Mouse (Mus musculus) heart, postnatal 14 days (tissue): ENCODE measurements around the gene M6pr. TPM values are rescaled to one million over a fixed set of nuclear protein-coding genes. Genes with fewer than 3 reads are reported as not detected.
A peak's percentile ranks its signal among the peaks of the same experiment; 100 is the strongest.

Experiments used
- DNase-seq, 2 experiments: peaks; one replicate each; pipeline ENCODE4 v3.0.0; 2021 to 2022
- intact Hi-C: fragments of 180-260 bp; cut with DNase I; formaldehyde crosslinking; loops from one replicate; pipeline ENCODE4 v1.15.1; 2025
- long read RNA-seq, 2 experiments: library from polyadenylated mRNA; stranded (forward); transcript quantifications; one replicate each; pipeline ENCODE4 v2.0.0; 2021
- total RNA-seq, 2 experiments: library from RNA; stranded (reverse); gene quantifications; 2 replicates each; pipeline ENCODE4 v1.2.3; 2021

M6pr gene
- 10 to 100 TPM; 38.0 to 40.1 TPM for total RNA-seq
- long read RNA-seq, experiment 1, transcript M6pr-201 (7 exons, 2,515 nt), result major isoform, 83 of 88 reads
- long read RNA-seq, experiment 1, partial matches to known transcripts, result 4 of 88 reads
- long read RNA-seq, experiment 1, other reads (novel, unspliced or antisense), result 0 of 88 reads
- long read RNA-seq, experiment 2, transcript M6pr-201 (7 exons, 2,515 nt), result major isoform, 88 of 90 reads
- long read RNA-seq, experiment 2, partial matches to known transcripts, result 1 of 90 reads
- long read RNA-seq, experiment 2, other reads (novel, unspliced or antisense), result 1 of 90 reads

DNA sequence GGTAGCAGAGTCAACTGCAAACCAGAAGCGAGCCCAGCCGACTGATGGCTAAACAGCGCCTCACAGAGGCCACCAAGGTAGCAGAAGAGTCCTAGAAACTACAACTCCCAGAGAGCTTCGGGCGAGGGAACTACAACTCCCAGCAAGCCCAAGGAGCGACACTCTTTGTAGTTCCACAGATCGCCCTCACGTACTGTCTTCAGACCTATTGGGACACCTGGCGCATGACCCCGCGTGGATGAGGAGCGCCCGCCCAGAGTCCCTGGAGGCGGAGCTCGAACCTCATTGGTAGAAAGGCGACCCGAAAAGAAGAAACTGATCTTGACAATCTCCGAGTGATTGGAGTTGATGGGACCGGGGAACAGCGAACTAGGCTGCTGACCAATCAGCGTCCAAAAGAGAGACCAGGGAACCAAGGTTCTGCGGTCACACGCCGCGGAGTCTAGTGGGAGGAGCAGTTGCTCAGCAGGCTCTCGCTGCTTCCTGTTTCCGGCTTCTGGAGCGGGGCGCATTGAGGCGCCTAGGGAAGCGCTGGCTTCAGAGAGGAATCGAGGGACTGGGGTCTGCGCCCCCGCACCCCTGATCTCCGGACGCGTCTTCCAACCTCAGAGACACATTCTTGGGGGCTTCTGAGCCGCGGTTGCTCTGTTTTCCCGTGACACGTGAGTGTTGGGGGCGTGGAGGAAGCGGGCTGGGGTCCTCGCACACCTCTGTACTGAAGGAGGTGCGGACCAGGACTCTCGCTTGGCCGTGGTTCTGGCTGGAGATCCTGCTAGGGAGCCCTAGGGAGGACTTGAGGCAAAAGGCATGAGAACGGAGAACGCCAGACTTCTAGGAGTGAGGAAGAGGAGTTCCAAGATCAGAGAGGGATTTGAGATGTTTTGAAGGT is at the start of gene M6pr:
TSS of gene M6pr (plus strand) at position 216 of the 889 bp plus-strand sequence.
- intact Hi-C loops, result loop anchor here (5.0 kb wide), 1 partner anchor 1036 kb away; no protein-coding TSS in a partner anchor
- DNase-seq, result peak; percentile 89 to 90

DNA sequence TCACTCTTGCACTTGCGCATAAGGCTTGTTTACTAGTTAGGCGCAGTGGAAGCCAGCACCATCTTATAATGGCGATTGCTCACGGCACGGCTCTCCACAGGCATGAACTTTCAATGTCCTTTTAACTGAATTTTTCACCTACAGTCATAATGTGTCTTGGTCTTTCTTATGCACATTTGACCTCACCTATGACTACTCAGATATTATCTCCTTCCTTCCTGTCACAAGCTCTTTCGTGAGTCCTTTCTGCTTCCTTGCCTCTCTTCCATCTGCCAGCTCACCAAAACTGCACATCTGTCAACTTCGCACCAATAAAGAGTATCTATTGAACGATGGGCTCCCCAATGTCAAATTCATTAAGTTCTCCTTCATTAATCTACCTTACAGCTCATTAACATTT is 46.0 kb upstream of the M6pr start:
- intact Hi-C loops, result no loop called here

DNA sequence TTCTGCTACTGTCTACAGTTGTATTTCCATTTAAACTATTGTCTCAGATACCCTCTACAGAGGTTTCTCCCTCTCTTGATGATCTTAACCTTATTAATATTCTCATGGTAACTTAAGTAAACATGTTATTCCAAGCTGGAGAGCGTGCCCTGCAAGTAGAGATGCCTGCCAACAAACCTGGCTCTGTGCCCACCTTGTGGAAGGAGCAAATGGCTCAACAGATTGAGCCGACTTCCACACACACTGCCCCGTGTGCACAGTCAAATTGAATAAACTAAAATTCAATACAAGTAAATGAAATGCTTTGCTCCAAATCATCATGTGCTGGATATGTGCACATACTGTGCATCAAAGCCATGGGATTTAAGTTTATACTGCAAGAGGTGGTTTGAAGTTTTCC is 40.0 kb upstream of the M6pr start:
- DNase-seq, result peak; percentile 62 to 74
- intact Hi-C loops, result no loop called here

More for the DNA sequence above, 46.0 kb upstream of the M6pr start:
- DNase-seq, result no peak

DNA sequence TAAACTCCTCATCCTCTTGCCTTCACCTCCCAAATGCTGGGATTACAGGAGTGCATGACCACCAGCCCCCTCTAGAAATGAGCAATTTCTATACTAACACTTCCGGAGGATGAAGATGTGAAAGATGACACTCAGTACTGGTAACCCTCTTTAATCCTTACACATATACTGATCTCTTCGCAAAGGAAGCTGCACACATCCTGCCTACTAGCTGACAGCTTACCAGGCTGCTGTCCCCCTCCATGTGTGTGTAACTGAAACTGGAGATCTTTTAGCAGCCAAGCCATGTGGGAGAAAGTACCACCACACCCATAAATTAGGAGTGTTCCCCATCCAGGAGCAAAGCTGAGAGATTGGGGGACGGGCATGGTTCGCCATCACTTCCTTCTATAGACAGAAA is 39.4 kb upstream of the M6pr start:
- intact Hi-C loops, result no loop called here

DNA sequence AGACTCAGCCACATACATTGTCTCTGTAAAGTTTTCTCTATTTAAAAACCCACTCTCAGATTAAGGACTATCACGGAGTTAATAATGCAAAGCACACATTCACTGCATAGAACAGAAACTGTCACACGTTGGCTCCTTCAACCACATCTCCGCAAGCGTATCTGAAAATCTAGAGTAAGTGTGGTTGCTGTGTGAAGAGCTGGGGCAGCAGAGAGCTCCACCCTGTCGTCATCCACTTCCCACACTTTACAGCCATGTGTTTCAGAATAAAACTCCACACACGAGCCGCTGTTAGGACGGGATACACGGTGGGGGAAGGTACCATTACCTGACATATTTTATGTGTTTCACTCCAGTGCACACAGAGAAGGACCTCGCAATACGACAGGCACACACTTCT is 38.4 kb upstream of the M6pr start:
- intact Hi-C loops, result no loop called here
- no peak for DNase-seq

More for the DNA sequence above, 39.4 kb upstream of the M6pr start:
- DNase-seq, result no peak

DNA sequence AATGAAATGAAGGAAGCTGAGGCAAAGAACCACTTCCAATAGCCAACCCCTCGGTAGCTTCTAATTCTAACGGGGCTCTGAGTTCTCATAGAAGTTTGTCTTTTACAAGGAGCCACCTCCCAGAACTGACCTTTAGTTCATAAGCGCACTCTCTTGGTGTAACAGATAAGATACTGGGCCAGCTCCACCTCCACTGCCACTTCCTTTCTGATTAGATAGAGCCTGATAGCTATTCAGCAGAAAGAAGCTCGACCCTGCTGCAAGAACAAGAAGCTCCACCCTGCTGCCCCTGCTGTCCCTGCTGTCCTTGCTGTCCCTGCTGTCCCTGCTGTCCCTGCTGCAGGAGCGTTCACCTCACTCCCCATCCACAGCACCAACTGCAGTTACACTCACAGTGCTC is 34.0 kb upstream of the M6pr start:
- intact Hi-C loops, result no loop called here
- DNase-seq, result no peak

DNA sequence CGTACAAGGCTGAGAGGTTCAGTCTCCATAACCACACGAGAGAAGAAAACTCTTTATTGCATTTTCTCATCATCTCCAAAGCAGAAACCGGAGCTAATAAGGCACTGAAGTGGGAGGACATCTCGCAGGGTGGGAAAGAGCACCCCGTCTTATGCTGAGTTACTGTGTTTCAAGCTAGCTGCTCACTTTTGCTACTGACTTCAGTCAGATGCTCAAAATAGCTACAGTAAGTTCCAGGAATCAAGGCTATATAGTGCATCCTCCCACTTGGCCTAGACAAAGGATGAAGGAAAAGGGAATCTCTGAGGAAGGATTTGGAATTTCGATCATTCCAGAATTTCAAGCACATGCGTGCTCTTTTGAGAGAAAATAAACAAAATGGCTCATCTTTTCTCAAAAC is 32.0 kb upstream of the M6pr start:
- intact Hi-C loops, result no loop called here
- no peak for DNase-seq

DNA sequence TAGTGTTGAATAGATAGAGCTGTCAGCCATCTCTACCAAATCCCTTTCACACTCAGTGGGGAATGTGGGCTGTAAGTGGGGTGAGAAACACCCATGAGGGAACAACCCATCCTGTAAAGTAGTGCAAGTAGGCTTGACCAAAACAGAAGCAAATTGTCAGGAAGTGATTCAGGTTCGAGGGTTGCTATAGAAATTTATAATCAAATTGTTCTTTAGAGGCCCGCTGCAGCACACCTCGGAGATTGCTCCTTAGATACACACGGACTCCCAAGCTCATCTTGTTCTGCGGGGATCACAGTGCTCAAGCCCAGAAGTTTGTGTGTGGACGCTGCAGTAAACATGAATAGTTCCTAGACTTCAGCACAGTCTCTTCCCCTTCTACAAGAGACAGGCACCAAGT is 25.7 kb upstream of the M6pr start, which contains the start of gene Klrg1:
TSS of gene Klrg1 (minus strand) at position 101 of the 400 bp plus-strand sequence.
- intact Hi-C loops, result no loop called here
- DNase-seq, result no peak

DNA sequence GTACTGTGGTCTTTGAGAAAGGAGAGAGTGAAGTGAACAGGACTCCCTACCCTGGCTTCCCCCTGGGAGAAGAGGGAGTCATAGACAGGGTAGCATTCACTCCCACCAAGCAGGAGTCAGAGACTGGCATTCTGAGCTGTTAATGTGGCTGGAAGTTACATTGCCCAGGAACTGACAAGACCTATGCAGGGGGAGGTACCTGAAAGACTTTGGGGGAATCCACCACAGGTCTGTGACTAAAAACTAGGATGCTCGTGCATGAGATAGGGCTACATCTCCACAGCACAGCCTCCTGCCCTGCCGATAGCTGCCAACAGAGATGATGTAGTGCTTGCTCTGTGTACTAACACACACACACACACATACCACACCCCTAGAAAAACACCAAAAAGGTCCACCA is 25.1 kb upstream of the M6pr start:
- no peak for DNase-seq
- intact Hi-C loops, result no loop called here

DNA sequence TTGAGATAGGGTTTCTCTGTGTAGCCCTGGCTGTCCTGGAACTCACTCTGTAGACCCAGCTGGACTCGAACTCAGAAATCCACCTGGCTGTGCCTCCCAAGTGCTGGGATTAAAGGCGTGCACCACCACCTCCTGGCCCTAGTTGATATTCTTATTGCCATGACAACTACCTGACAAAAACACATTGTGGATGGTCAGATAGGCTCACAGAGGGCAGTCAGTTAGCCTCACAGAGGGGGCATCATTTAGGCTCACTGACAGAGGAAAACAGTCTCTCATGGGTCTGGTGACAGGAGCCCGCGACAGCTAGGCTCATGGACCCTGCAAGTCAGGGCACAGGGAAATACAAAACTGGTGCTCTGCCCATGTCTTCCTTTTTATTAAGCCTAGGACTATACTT is 24.2 kb upstream of the M6pr start:
- intact Hi-C loops, result no loop called here
- no peak for DNase-seq

DNA sequence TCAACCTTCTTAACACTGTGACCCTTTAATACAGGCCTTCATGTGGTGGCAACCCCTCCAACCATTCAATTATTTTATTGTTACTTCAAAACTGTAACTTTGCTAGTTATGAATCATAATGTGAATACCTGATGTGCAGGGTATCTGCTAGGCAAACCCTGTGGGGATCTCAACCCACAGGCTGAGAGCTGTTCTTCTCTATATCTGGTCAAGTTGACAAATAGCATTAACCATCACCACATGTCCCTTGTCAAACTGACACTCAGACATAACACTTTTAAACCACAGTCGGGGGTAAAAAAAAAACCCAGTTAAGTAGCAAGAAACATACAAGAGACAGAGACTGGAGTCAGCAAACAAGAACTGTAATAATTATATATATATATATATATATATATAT is 23.7 kb upstream of the M6pr start:
- DNase-seq, result no peak
- intact Hi-C loops, result no loop called here

DNA sequence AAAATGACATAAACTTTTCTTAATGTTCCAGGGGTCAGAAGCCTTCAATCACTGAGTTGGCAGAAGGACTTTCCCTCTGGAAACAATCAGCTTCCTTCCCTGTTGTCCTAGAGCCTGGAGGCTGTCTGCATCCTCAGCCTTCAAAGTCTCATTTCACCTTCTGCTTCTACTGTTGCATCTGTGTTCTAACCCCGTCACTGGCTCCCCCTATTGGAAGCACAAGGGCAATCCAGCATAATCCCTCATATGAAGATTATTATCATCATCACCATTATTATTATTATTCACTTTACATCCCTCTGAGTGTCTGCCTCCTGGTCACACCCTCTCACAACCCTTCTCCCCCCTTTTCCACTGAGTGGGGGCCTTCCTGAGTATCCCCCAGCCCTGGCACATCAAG is 20.3 kb upstream of the M6pr start:
- intact Hi-C loops, result no loop called here

DNA sequence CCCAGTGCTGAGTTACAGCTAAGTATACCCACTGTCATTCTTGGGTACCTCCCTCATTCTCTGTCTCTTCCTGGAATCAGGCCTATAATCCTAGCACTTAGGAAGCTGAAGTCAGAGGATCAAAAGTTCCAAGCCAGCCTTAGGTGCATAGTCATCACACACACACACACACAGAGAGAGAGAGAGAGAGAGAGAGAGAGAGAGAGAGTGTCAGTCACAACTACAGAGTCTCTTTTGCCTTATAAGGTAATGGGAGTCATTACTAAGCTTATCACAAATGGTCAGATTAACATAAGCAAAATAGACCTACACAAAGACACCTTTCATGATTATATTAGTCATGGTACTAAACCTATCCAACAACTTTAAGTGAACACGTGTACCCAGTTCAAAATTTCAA is 19.2 kb upstream of the M6pr start:
- intact Hi-C loops, result no loop called here
- no peak for DNase-seq

More for the DNA sequence above, 20.3 kb upstream of the M6pr start:
- no peak for DNase-seq

DNA sequence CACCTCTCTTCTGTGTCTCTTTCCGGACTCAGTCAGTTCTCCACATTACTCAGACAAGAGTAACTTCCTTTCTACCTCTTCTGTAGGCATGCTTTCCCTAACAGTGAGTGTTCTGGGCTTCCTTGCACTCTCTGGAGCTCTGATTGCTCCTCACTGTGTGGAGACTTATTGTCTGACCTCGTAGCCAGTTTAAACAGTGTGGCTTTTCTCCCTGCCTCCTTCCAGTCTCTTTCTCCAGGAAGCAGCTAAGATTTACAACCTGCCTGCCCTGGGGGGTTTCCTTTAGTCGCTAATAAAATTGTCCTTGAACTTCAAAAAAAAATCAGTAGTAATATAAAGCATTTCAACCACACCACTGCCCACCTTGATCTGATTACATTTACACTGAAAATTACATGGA is 18.3 kb upstream of the M6pr start:
- DNase-seq, result no peak

DNA sequence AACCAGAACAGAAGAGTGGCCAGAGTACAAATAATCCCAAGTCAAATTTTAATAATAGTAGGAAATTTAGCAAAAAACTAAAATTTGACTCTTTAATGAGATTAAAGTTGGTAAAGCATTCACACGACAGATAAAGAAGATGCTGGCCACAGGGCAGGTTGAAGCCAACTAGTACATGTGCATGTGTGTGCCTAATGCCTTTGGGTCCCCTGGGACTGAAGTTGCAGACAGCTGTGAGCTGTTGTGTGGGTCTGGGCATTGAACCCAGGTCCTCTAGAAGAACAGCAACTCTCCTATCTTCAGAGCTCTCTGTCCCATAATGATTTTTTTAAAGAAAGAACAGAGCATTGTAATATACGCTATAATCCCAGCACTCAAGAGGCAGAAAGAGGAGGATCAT is 17.3 kb upstream of the M6pr start:
- intact Hi-C loops, result no loop called here
- DNase-seq, result no peak

More for the DNA sequence above, 18.3 kb upstream of the M6pr start:
- intact Hi-C loops, result no loop called here

DNA sequence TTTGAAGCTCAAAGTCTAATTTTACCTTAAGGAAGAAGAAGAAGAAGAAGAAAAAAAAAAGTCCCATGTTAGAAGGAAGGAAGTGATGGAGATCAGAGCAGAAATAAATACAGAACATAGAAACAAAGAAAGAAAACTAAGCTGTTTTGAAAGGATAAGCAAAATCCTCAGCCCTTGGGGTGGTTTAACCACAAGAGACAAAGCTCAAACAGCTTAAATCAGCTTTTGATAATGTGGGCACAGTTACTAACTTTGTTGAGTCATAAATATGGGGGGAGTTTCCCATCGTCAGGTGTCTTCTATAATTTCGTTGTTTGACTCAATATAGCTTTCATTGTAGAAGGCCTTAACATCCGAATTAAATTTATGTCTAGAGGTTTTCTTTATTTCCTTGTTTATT is 16.8 kb upstream of the M6pr start:
- intact Hi-C loops, result no loop called here
- DNase-seq, result no peak

DNA sequence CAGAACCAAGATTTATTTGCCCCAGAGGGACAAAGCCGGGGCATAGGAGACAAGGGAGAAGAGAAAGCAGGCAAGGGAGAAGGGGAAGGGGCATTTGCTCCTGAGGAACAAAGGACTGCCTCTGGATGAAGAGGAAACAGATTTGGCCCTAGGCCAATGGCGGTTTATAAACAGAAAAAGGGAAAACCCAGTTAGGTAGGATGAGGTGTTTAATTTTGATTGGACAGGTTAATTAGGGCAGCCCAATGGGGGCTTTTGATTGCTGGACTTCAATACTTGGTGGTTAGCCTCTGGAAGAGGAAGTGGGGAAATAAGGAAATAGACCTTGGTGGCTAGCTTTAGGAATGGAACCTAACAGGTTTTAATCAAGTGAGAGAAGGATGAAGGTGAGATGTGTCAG is 16.3 kb upstream of the M6pr start:
- intact Hi-C loops, result no loop called here
- no peak for DNase-seq

DNA sequence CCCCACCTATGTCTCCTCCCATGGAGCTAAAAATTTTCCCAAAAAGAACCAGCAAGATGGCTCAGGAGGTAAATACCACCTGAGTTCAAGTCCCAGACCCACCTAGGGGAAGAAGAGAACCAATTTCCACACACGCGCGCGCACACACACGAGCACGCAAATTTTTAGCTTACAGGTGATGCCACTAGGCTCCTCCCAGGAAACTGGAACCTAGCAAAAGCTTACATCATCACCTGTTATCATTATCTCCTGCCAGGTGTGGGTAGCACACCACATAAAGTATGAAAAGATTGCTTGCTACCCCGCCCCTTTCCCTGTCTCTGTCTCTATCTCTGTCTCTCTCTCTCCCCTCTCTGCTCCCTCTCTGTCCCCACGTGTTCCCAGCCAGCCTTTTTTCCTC is 15.4 kb upstream of the M6pr start:
- intact Hi-C loops, result no loop called here
- no peak for DNase-seq

DNA sequence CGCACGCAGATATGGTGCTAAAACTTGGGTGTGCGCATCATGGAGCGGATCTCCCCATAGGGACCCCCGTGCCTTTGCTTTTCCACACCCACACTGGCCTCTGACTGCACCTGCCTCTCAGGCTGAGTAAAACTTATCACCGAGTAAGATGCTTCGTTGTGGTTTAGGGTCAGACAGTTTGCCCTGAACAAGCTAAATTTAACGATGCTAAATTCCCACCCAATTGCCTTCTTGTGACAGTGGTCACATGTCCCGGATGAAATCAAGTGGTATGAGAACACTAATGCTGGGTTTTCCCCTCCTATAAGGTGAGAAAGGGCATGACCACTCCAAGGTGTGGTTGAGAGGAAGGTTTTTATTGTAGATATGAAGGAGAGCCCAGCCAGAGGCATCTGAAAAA is 14.7 kb upstream of the M6pr start:
- no peak for DNase-seq
- intact Hi-C loops, result no loop called here

DNA sequence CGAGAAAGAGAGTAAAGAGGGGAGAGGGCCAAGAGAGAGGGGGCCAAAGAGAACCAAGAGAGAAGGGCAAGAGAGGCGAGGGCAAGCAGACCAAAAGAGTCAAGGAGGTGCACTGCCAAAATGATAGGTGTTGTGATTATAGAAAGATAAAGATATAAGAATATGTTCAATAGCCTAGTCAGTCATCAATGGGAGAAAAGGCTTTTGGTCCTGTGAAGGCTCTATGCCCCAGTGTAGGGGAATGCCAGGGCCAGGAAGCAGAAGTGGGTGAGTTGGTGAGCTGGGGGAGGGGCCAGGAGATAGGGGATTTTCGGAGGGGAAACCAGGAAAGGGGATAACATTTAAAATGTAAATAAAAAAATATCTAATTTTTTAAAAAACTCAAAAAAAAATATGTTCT is 14.2 kb upstream of the M6pr start:
- no peak for DNase-seq

DNA sequence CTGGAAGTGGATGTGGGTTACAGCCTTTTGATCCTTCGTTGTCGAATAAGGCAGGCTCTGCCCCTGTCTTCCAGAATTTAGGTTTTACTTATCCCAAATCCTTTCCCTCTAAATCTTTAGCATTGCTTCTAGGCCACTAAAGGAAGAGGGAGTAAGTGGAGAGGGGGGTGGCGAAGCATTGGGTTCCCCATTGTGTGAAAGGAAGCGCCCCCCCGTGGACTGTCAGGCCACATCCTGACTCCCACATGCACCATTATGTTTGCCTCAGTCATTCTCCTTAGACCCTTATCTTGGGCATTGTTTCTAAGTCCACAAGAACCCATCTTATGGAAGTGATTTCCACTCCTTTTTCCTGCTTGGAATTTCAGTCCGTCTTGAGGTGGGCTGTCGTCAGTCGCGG is 13.3 kb upstream of the M6pr start:
- intact Hi-C loops, result no loop called here
- DNase-seq, result no peak

More for the DNA sequence above, 14.2 kb upstream of the M6pr start:
- intact Hi-C loops, result no loop called here

DNA sequence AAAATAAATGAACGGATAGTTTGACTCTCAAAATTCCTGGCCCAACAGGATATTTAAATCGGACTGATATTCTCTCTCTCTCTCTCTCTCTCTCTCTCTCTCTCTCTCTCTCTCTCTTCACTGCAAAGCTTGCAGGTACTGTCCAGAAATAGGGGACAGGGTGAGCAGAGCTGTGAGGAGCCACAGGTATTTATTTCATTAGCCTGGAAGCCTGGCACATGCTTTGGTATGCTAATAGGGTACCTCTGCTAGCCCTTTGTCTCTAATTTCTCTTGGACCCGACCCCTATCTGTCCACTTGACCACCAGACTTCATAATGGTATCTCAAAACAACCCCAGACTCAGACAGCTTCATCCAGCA is 11.6 kb upstream of the M6pr start:
- intact Hi-C loops, result no loop called here
- DNase-seq, result no peak
